Mouse (Mus musculus): ENCODE measurements around the gene Osbpl3.

GRCm38 (mm10) chr6:50286881-50287280, 169.1 kb downstream of the Osbpl3 start:
- TF ChIP-seq POLR2A (IDR thresholded peaks at IDR 0.05; ENCODE audit: control insufficient read depth, low read depth, low read length): no peak
- TF ChIP-seq CTCF (IDR thresholded peaks at IDR 0.05; ENCODE audit: control insufficient read depth, insufficient read depth, insufficient replicate concordance, low read depth, low read length): no peak
